Mouse (Mus musculus) CD4-positive helper T cell, adult 2 months (primary cell): ENCODE measurements around the gene Synj2.
A peak's percentile ranks its signal among the peaks of the same experiment; 100 is the strongest.

Source experiments
- DNase-seq: peaks from one replicate; pipeline ENCODE4 v3.0.0-alpha.2; 2012; ENCODE audit warnings: low read depth, missing footprints, low spot score

Synj2 gene

GRCm38 (mm10) chr17:5975099-5975977 lies 34.3 kb downstream of the Synj2 start:
- peak; percentile 85 for DNase-seq

DNA sequence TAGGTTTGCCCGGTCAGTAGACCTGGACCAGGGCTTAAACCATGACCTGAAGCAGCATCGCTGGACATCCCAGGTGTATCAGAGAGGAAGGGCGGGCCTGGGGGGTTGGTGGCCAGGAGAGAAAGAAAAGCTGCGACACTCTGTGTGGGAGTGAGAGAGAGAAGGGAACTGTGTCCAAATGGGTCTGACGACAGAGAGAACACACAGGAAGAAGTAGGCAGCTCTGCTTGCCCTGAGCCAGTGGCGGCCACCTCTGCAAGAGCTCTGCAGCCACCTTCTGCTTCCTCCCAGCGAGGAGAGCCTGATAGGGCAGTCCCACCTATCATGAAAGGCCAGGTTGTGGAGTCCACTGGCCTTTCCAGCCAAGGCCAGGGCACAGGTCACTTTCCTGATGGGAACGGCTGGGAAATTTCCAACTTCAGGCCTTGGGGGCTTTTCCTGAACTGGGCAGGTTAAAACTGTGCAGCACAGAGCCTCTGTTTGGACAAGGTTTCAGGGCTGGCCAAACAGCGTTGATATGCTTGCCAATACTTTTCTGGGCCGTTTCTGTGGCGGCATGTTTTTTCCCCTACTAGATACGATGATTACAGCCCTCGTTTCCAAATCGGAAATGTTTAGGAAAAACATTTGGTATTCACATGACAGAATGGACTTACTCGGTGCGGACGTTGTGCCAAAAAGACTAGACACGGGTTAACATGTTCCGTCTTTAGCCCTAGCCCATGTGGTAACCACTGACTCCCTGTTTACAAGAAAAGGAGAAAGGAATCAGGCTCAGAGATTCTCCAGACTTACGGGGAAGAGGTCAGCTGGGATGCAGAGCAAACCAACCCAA lies 35.4 kb downstream of the Synj2 start:
- DNase-seq, result peak; percentile 63

GRCm38 (mm10) chr17:5977056-5977920 lies 36.2 kb downstream of the Synj2 start:
- DNase-seq, result peak; percentile 61

- DNase-seq, result no peak
Observed at GRCm38 (mm10) chr17:5977921-5978504, 36.9 kb downstream of the Synj2 start.

DNA sequence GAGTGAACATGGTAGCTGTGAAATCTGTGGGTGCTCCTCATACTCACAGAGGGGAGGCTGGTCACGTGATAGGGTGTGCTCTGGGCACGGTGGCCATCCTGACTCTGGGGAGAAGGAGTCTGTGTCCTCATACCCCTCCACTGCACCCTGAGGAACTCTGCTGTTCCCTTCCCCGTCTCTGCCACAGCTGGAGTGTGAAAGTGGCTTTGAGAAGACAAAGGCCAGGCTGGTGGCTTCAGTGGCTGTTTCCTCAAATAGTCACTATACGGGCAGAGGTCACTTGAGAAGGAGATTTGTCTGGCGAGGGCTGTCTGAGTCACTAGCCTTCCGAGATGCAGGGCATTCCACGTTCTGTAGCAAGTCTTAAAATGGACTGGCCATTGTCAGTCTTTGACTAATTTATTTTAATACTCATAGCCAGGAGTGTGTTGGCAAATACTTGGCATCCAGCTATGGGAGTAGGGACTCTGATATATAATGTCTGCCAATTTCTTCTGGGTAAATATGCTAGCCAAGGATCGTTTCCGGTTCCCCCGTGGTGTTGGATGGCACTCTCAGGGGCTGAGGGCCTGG lies 37.5 kb downstream of the Synj2 start:
- no peak for DNase-seq

DNA sequence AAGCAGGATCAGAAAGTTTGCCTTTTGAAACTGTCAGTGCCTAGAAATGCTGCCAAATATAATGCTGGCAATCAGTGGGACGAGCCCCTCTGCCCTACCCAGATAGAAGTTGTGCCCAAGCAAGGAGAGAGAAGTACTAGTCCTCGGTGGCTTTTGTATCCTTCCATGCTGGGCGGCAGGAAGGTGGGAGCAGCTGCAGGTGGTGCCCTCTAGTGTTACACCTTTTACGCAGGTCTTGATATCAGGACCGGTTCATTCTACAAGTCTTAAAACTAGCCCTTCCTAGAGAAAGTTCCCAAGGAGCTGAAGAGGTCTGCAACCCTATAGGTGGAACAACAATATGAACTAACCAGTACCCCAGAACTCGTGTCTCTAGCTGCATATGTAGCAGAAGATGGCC lies 39.8 kb downstream of the Synj2 start:
- peak; percentile 37 for DNase-seq

DNA sequence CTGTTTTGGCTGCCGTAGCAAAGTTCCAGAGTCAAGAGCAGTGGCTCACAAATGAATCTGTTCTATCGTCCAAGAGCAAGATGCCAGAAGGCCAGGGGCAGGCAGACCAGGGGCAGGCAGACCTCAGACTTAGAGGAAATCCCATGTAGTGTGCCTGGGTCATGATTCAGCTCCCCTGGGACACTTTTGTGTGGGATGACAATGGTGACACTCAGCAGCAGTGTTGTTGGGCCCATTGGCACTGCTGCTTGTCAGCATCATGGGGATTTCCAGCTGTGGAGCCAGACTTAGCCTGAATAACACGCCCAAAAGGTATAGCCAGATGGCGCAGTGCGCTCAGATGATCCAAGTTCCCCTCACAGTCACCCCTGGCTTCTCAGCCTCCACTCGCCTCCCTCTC lies 42.1 kb downstream of the Synj2 start:
- peak; percentile 11 for DNase-seq

GRCm38 (mm10) chr17:5983901-5984300 lies 42.8 kb downstream of the Synj2 start:
- DNase-seq, result peak; percentile 7

DNA sequence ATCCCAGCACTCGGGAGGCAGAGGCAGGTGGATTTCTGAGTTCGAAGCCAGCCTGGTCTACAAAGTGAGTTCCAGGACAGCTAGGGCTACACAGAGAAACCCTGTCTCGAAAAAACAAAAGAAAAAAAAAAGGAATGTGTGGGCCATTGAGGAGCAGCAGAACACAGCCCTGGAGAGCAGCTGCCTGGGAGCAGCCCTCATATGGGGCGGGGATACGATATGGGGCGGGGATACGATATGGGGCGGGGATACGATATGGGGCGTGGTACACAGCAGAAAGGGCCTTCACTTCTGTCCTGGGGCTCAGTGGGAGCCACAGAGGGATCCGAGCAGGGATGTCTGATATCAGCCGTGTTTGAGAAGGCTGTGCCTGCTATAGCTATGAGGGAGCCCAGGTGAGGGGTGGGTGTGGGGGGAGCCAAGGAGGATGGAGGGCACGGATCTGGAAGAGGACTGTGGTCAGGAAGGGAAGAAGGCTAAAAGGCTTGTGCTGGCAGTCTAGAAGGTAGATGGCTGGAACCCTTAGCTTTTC lies 43.7 kb downstream of the Synj2 start:
- no peak for DNase-seq

- no peak for DNase-seq
Observed at GRCm38 (mm10) chr17:5985271-5985670, 44.2 kb downstream of the Synj2 start.

DNA sequence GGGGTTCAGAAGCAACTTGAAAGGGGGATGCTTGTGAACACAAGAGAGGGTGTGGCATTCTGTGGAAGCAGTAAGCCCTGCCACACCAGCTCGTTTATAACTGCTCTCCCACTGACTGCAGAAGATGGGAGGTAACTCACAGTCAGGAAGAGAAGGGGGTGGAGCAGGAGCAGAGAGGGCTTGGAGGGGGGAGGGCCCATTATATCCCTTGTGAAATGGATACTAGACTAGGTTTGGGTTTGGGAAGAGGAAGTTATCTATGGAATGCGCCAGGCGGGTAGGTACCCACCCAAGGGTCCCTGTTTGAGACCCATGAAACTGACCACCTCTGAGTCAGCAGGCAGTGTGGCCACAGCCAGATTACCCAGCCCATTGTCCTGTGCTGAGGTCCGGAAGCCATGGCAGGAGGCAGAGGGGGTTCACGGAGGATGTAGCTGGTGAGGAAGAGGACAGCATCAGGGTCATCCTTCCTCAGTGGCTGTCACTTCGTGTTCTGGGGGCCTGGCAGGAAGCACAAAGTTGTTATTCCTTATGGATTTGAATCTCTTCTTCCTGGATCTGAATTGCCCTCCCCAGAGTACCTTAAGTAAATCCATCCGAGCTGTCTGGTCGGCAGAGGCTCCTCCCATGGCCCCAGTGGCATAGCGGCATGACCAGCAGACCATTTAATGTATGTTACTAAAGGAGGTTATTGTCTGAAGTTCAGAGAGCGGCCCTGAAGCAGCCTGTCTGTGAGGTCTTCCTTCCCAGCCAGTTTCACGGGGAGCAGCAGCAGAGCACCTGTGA lies 46.4 kb downstream of the Synj2 start:
- no peak for DNase-seq

DNA sequence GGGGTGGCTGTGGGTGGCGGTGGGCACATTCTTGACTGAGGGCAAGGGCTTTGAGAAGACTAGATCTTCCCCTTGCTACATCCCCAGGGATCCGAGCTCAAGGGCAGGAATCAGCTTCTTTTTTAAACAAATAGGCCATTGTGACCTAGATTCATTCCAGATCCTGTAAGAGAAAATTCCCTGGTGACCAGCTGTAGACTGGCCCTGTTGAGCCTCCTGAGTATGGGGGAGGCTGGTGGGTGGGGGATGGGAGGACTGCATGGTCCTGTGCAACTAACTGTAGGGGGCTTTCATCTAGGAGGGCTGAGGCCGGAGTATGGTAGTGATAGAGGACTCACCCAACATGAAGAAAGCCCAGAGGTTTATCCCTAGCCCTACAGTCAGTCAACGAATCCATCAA lies 47.0 kb downstream of the Synj2 start:
- no peak for DNase-seq

GRCm38 (mm10) chr17:5992866-5993580 lies 51.9 kb downstream of the Synj2 start:
- DNase-seq, result no peak

DNA sequence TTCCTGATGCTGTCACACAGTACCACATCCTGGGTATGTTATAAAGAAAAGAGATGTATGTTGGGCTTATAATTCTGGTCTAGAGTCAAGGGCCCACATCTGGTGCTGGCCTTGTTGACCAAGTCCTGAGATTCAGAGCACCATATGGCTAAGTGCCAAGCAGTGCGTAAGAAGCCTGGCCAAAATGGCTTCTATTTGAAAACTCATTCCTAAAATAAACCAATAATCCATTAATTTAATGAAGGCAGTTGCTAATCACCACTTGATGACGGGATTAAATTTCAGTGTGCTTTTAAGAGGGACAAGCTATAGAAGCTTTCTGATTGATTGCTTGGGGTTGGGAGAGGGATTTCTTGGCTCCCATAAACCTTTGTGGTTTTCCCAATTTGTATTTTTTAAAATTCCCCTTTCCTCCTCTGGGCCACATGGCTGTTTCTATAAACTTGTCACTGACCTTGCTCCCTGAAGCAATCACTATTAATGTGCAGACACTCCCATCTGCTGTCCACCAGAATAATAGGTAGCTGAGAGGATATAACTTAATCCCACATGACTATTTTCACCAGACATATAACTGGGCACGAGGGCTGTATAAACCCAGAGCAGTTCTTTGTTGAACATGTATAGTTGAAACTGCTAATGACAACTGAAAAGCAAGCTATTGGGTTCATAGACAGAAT lies 52.6 kb downstream of the Synj2 start:
- no peak for DNase-seq

DNA sequence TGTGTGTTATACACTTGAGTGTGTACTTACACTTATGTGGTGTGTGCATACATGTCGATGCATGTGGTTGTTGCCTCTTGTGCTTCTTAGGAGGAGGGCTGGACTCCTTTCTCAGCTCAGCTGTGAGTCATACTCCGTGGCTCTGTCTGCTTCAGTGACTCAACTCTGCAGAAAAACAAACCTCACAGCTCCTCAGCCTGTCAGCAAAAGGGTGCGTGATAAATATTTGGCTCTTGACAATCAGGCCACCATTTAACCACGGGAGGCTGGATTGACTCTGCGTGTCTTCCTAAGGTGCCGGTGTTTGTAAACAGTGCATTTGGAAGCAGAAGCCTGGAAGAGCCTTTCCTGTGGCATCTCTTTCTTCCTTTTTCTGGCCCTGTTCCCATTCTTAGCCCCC lies 53.5 kb downstream of the Synj2 start:
- DNase-seq, result no peak

DNA sequence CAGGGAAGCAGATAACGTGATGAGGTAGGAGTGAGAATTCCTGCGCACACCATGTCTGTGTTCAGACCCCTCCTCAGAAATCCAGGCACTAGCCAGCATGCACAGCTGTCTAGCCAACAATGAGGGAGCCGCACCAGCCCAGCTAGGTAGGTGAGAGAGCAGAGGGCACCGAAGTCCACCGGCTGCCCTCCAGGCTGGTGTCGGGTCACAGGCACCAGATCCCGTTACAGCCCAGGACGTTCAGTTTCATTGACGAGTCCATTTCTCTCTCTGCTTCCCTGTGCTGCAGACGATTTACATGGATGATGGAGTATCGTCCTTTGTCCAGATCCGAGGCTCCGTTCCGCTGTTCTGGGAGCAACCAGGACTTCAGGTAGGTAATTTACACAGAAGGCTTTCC lies 55.5 kb downstream of the Synj2 start:
- DNase-seq, result no peak

GRCm38 (mm10) chr17:5997380-5998234 lies 56.5 kb downstream of the Synj2 start:
- DNase-seq, result no peak

DNA sequence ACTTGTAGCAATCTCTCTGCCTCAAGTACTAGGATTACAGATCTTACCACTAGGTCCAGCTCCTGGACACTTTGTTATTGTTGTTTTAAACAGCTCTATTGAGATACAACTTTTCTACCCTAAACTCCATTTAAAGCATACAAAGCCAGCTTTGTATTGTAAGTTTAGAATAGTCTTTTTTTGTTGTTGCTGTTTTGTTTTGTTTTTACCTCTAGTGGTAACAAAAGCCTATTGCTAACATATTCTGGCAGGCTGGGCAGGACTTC lies 57.1 kb downstream of the Synj2 start:
- DNase-seq, result no peak
